Comparison of ENCODE assay signal across 25 mouse cellular contexts in the genomic region with DNA sequence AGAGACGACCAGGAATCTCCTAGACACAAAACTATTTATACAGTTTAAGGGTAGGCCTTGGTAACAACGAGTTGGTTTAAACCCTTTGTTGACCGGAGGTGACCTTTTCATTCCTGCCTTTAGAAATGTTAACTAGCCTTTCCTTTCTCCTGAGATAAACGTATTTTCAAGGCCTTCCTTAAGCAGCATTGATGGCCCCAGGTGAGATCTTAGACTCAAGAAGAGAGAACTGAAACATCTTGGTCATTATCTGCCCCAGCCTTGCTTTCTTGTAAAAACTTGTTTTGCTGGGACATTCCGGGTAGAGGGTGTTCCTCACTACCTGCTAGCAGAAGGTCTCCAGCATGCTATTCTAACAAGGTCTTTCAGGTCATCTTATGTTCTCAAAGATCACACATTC.
"Had no signal": no experiment of that assay in that cellular context is flagged by ENCODE, and none has a peak within 500 bp of the region (broad histone marks: within the 10 kb centered on the region; RNA-seq: fewer than 3 reads in every experiment).

No protein-coding gene starts in this region.

- H3K36me3 ChIP-seq: heart, embryonic 10.5 days; heart, embryonic 12.5 days; hindbrain, embryonic 10.5 days; hindbrain, embryonic 12.5 days; intestine, embryonic 15.5 days; limb, embryonic 13.5 days; limb, embryonic 15.5 days; liver, embryonic 12.5 days had no signal

- H3K4me1 ChIP-seq: hindbrain, embryonic 12.5 days had no signal

- H3K27me3 ChIP-seq: heart, embryonic 12.5 days; hindbrain, embryonic 12.5 days; intestine, embryonic 15.5 days; limb, embryonic 13.5 days; limb, embryonic 15.5 days; liver, embryonic 12.5 days had no signal

- DNase-seq: gastrocnemius, adult 2 months; gastrocnemius, postnatal 10 days; gastrocnemius, postnatal 25 days; heart, adult 18-20 months; heart, postnatal 10 days; heart, postnatal 4 days; kidney, adult 18-20 months; kidney, adult 9 months; kidney, postnatal 14 days; kidney, postnatal 36 days; left cerebral cortex, postnatal 4 days had no signal

- H3K9ac ChIP-seq: heart, embryonic 12.5 days; hindbrain, embryonic 12.5 days; hindbrain, embryonic 14.5 days; intestine, embryonic 15.5 days; limb, embryonic 13.5 days; limb, embryonic 15.5 days; liver, embryonic 12.5 days; liver, embryonic 14.5 days had no signal

- H3K4me2 ChIP-seq: heart, embryonic 12.5 days; hindbrain, embryonic 12.5 days; hindbrain, embryonic 14.5 days; intestine, embryonic 15.5 days; limb, embryonic 13.5 days; limb, embryonic 15.5 days; liver, embryonic 12.5 days had no signal

- ATAC-seq: hindbrain, embryonic 16.5 days; inflammation-experienced regulatory T-cells, adult 6 months; intestine, embryonic 15.5 days; intestine, postnatal 0 days; liver, embryonic 12.5 days had no signal

- H3K9me3 ChIP-seq: heart, embryonic 10.5 days; hindbrain, embryonic 10.5 days; hindbrain, embryonic 12.5 days; intestine, embryonic 15.5 days; limb, embryonic 13.5 days; limb, embryonic 15.5 days; liver, embryonic 12.5 days had no signal

- H3K4me3 ChIP-seq: gastrocnemius, adult 2 months; heart, embryonic 10.5 days; heart, embryonic 12.5 days; hindbrain, embryonic 10.5 days; hindbrain, embryonic 12.5 days; intestine, embryonic 15.5 days; left cerebral cortex, adult 2 months; limb, embryonic 13.5 days; limb, embryonic 15.5 days; liver, embryonic 12.5 days had no signal

- H3K27ac ChIP-seq: gastrocnemius, adult 2 months; hindbrain, embryonic 10.5 days; hindbrain, embryonic 12.5 days; hindbrain, embryonic 14.5 days; intestine, embryonic 15.5 days; left cerebral cortex, adult 2 months; limb, embryonic 13.5 days; limb, embryonic 15.5 days; liver, embryonic 12.5 days; liver, embryonic 14.5 days had no signal
